Mouse (Mus musculus) lung, adult 2 months (tissue): ENCODE data around the gene Trmt112.

Source experiments
- CTCF ChIP-seq: fragments of 200-500 bp; IDR thresholded peaks from 2 replicates; pipeline ENCODE4 v1.5.1; 2011; ENCODE audit warnings: mild to moderate bottlenecking, low read length, control low read depth; ENCODE audit not compliant: insufficient read depth
- POLR2A ChIP-seq: fragments of 200-500 bp; IDR thresholded peaks from 2 replicates; pipeline ENCODE4 v1.6.1; 2011; ENCODE audit warnings: low read depth, mild to moderate bottlenecking, control low read depth, low read length, borderline replicate concordance; ENCODE audit errors: extremely low read depth

GRCm38 (mm10) chr19:6916496-6916895 is 7.0 kb downstream of the Trmt112 start:
- TF ChIP-seq POLR2A = no peak
- no peak for TF ChIP-seq CTCF
